Mouse (Mus musculus) T-helper 17 cell (primary cell): Measurements from ENCODE around the gene Scap.

Experiments
- in situ Hi-C, 2 experiments: fragments of 300-600 bp; cut with MboI, MseI; formaldehyde crosslinking; loops; 1 replicate in 1 of 2; 2 replicates in 1 of 2; pipeline ENCODE4 v1.15.1; 2025; ENCODE audit warnings: high pct_unique_total_duplicates in 2 of 2

Scap gene

DNA sequence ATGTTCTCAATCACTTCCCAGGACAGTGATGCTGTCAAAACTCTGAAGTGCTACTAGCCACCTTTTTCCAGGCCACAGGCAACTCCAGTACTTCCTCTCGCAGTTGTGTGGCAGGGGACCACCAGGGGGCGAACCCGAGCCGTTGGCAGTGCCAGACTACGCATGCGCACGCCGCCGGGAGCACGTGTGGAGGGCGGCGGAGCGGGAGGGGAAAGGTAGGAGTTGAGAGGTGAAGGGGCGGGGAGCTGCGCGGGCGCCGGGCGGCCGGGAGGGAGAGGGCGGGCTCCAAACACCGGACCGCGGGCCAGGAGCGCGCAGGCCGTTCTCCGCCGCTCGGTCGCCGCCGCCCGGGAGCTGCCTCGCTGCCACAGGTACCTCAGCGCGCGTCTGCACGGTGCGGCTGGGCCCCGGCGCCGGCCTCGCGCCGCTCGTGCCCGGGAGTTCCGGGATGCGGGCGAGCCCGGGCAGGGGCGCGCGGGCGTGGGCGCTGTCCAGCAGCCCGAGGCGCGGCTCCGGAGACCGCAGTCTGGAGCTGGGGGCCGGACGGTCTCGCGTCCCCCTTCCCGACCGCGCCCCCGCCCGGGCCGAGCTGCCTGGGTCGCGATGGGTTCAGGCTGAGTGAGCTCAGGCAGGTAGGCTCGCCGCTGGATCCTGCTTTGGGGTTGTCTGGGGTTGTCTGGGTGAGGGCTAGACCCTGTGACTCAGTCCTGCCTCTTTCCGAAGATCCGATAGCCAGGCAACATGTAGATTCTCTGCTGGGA lies at the start of gene Scap:
Scap (plus strand) TSS at position 154 of the 761 bp plus-strand sequence.
- in situ Hi-C loops, result no loop called here

DNA sequence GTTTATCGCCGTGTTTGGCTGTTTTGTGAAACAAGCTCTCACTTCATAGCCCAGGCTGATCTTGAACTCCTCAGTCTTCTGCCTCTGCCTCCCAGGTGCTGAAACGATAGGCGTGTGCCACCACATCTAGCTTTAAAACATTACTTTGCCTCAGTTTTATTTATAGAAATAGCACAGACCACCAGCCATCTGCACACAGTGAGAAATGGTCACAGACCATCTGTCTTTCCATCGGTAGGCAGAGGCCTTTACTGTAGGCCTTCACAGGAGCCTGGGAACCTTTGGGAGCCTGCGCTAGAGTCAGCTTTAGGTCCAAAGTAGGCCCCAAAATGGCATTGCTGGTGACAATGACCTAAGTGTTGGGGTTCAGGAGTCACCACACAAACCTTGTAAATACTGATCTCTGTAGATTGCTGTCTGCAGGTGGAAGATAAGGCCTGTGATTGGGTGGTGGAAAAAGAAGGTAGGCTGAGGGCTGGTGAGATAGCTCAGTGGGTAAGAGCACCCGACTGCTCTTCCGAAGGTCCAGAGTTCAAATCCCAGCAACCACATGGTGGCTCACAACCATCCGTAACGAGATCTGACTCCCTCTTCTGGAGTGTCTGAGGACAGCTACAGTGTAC lies 48.9 kb upstream of the Scap start:
- in situ Hi-C loops, result no loop called here

DNA sequence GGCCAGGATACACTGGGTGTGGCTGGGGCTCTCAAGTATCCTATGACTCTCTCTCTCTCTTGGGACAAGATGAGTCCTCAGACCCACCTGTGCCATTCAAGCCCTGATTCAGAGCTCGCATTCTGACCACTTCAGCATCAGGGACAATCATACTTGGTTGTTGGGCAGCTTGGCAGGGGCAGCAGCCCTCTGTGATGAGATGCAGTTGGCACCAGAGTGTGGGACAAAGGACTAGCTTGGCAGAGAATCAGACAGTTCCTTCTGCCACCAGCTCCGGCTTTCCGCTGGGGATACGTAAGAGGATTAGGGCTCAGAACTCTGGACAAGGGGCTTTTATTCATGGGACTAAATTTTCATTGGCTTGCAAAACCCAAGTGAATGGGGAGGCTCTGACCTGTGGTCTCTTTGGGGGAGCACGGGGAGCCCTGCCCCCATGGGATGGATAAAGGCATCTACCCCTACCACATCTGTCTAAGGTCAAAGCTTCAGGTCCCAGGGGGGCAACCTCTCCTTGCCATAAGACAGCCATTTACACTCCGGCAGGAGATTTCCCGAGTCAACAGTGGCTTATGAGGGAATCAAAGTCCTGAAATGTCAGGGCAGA lies 45.7 kb upstream of the Scap start:
- in situ Hi-C loops, result no loop called here

DNA sequence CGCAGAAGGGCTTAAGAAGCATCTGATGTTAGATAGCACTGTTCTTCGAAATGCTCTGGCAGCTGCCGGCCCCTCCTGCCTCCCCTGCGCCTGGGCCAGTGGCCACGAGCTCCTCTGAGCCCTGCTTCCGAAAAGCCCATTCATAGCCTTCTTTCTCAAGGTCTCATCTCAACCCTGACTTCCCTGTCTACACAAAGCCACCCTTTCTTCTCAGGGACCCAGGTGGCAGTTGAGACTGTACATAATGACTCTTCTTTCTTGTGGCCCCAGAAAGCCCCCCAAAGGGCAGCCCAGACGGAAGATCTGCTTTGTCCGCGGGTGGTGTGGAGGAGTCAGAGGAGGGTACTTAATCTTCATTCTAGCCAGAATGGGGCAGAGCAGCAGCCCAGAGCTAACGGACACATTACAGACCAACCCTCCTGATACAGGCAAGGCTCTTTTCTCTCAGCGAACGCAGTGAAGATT lies 39.8 kb upstream of the Scap start:
- in situ Hi-C loops, result no loop called here

DNA sequence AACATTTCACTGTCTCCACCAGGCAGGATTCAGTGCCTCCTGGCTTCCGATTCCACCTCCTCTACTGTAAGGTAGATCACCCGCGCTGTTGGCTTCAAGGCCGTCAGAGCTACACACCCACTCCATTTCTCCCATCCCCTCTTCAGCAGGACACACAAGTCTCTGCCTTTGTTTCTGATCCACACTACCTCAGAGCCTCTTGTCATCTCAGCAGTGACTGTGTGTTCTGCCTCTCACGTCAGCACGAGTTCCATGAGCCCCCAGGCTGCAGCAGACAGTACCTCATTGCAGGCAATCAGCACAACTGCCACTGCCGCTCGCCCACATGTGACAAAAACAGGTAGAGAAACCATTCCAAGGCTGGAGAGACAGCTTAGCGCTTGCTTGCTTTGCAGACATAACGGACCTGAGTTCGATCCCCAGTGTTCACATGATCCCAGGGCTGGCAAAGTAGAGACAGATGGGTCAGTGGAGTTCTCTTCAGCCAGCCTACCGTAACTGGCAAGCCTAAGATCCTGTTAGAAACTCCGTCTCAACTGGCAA lies 39.1 kb upstream of the Scap start:
- in situ Hi-C loops, result no loop called here

DNA sequence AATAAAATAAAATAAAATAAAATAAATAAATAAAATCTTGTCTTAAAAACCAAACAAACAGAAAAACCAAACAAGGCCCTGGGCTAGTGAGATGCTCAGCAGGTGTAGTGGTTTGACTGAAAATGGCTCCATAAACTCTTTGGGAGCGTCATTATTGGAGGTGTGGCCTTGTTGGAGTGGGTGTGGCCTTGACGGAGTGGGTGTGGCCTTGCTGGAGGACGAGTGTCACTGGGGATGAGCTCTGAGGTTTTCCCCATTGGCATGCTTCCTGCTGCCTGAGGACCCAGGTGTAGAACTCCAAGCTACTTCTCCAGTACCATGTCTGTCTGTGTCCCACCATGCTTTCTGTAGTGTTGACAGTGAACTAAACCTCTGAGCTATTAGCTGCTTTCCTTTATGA lies 38.3 kb upstream of the Scap start:
- in situ Hi-C loops, result loop anchor here in 1 of 2 experiments (5.0 kb wide), 1 partner anchor 107 kb away; no protein-coding TSS in a partner anchor

DNA sequence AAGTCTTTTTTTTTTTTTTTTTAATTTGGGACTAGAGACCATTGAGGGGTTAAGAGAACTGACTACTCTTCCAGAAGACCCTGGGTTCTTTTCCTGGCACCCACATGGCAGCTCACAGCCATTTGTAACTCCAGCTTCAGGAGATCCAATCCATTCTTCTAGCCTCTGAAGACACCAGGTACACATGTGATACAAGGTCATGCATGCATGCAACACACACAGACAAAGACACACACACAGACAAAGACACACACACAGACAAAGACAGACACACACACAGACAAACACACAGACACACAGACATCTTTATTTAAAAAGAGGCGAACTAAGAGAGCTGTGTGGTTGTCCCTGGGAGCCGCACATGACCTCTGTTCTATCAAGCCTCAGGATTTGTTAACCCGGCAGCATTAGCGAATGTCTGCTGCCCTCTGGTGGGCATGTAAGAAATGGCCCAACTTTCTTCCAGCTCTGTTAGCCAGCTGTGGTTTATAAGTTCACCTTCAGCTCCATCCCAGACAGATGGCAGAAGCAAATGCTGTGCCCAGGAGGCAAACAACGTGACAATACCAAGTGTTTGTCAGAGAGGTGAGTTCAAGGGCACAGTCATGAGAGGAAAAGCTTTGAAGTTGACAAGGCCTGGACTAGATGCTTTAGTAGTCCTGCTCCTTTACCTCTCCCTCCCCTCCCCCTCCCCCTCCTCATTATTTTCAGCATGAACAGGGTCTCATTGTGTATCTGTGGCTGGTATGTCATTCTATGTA lies 36.0 kb upstream of the Scap start:
- in situ Hi-C loops, result loop anchor here in 1 of 2 experiments (5.0 kb wide), 1 partner anchor 110 kb away; no protein-coding TSS in a partner anchor

DNA sequence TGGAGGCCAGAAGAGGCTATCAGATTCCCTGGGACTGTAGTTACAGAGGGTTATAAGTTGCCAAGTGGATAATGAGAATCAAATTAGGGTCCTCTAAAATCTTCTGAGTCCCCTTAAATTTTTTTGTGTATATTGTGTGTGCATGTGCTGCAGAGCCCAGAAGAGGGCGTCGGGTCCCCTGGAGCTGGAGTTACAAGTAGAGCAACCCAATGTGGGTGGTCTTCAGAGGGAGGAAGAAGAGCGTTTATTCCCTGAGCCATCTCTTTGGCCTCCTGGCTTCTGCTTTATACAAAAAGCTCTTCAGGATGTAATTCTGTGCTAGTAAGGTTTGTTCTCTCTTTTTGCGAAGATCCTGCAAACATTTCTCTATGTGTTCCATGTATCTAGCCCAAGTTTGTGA lies 28.6 kb upstream of the Scap start:
- in situ Hi-C loops, result no loop called here

DNA sequence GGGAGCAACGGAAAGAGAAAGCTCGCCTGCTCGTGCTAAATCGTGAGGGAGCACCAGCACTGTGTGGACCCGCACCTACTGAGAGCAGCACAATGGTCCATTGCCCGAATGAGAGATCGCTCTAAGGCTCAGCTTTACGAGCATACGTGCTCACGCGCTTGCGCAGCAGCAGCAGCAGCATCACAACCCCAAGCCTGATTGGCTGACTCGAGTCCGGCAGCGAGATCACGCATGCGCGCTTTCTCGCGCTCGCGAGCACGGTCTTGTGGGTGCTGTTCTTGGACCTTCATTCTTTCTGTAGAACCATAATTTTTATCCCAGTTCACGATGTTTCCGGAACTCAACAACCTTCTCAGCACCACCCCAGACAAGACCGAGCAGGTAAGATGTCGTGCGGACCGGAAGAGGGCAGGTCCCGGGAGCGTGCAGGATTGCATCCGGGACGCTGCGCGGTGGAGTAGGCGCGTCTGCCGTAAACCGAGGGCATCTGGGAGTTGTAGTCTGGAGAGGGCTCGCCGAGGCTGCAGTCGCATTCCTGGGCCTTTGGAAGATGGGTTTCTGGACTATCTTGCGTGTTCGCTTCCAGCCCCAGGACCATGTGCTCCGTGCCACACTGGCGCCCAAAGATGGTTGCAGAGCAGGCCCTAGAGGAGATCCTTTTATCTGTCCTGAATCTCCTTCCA lies 28.0 kb upstream of the Scap start, which contains the start of gene Elp6:
Elp6 (plus strand) TSS at position 205 of the 683 bp plus-strand sequence.
- in situ Hi-C loops, result loop anchor here in 1 of 2 experiments (5.0 kb wide), 1 partner anchor 1498 kb away; the partner anchor contains the start of gene Nckipsd

DNA sequence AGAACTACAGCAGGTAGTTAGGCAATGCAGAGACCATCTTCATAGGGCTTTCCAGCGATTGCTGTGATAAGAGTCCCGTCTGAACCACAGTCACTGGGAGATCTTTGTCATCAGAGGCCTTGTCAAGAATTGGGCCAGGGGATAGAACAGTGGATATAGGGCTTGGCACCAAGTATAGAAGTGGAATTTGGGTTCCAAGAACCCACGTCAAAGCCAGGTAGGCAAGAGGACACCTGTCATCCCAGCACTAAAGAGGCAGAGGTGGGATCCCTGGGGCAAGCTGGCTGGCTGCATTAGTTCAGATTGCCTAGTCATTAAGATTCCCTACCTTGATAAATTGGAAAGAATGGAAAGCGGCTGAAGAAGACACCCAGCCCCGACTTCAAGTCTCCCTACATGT lies 26.7 kb upstream of the Scap start:
- in situ Hi-C loops, result loop anchor here in 1 of 2 experiments (5.0 kb wide), 1 partner anchor 1499 kb away; the partner anchor contains the start of gene Nckipsd

DNA sequence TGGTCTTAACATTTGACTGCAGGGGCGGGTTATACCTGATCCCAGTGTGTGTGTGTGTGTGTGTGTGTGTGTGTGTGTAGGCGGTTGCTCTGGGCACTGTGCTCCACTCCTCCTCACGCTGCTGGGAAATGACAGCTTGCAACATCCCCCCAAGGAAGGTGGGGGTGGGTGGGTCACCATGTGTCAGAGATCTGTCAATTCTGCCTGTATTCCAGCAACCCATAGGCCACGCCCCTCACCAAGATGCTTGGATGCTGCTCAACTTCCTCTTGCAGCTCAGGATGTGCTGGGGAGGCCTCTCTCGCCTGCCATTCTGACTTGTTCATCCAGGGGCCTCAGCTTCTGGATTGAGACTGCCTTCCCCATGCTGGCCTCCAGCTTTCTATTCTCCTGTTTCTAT lies 18.4 kb upstream of the Scap start:
- in situ Hi-C loops, result no loop called here

DNA sequence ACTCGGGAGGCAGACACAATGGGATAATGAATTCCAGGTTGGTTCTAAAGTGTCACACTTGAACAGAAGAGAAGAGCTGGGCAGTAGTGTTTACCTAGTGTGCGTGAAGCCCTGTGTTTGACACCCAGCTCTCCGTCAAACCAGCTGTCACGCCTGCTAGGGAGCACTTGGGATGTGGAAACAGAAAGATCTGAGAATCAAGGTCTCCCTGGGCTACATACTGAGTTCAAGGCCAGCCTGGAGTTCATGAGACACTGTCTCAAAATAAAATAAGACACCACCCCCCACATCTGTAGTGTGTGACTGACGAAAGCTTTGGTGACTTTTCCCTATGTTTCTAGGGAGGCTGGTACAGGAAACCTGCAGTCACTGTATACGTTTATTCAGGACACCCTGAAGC lies 17.7 kb upstream of the Scap start:
- in situ Hi-C loops, result no loop called here

DNA sequence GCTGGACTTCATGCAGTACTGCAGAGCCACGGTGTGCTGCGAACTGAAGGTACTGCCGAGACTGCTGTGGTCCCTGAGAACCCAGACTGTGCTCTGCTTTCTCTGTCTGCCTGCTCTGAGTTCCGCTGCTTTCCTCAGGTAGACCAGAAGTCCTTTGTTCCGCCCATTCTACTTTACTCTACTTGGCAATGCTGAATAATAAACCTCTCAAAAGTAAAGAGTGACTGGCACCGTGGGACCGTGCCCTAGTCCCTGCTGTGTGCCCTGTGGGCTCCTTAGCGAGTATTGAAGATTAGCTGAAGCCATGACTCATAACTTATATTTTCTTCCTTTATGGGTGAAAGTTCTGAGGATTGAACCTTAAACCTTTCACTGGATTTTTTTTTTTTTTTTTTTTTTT lies 17.2 kb upstream of the Scap start:
- in situ Hi-C loops, result no loop called here

DNA sequence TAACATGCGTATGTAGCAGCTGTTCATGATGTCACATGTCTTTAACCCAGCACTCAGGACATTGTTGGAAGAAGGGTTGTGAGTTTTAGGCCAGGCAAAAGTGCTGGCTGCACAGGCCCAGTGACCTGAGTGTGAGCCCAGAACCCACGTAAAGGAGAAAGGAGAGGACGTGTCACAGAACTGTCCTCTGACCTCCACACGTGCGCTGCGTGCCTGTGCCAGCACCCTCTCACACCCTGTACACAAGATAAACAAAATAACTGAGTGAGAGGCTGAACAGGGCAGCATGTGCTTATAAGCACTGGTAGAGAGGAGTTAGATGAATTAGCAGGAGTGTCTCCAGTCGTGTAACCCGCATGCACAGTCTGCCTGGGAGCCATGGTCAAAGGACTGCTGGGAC lies 16.6 kb upstream of the Scap start:
- in situ Hi-C loops, result no loop called here

DNA sequence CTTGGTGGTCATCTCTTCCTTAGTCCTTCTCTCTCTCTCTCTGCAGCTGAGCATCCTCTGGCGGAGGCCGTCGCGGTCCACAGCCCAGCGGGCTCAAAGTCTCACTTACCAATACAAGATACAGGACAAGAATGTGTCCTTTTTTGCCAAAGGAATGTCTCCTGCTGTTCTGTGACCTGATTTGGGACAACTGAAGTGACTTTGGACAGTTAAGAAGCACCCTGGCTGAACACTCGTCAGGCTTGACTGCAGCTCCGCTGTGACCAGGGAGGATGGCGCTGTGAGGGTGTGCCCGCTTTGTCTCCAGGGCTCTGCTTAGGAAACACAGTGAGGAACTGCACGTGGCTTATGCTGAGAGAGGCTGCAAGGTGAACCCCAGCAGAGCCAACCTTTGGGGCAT lies 12.3 kb upstream of the Scap start:
- in situ Hi-C loops, result no loop called here

DNA sequence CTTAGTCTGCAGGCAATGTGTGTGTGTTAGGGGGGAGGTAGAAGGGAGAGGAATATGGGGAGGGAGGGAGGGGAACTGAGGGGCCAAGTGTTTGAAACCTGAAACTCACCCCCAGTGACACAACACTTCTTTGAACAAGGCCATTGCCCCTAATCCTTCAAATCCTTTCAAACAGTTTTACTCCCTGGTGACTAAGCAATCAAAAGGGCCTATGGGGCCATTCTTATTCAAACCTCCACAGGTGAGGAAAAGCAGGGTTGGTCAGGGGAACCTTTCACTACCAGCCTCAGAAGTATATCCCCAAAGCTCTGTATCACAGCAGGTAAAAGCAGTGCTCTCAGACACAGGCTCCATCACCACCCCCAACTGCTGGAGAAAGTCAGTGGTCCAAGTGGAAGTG lies 10.1 kb upstream of the Scap start:
- in situ Hi-C loops, result no loop called here

DNA sequence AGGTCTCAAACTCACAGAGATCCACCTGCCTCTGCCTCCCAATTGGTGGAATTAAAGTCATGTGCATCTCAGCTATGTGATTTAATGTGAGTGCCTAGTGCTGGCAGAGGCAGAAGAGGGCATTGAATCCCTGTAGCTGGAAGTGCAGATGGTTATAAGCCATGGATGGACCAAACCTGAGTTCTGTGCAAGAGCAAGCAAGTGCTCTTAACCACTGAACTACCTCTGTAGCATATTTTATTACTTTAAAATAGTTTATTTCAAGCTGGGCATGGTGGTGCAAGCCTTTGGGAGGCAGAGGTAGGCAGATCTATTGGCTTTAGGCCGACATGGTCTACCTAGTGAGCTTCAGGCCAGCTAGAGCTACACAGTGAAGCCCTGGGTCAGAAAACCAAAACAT lies 8.9 kb upstream of the Scap start:
- in situ Hi-C loops, result no loop called here

DNA sequence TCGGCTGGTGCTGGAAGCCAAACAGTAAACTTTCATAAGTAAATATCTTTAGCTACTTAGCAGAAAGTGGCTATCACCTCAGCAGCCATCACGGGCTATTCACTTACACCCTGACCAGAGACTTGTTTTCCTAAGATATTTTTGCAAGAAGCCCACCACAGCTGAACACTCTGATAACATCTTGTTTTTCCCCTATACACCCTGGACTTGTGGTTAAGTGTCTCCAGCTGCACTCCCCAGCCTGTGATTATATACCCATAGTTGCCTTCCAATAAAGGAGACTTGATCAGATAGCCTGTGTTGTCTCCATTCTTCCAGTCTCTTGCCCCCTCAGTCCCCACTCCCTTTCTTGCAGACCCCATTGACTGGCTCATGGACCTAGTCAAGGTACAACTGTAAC lies 4.9 kb upstream of the Scap start:
- in situ Hi-C loops, result no loop called here

DNA sequence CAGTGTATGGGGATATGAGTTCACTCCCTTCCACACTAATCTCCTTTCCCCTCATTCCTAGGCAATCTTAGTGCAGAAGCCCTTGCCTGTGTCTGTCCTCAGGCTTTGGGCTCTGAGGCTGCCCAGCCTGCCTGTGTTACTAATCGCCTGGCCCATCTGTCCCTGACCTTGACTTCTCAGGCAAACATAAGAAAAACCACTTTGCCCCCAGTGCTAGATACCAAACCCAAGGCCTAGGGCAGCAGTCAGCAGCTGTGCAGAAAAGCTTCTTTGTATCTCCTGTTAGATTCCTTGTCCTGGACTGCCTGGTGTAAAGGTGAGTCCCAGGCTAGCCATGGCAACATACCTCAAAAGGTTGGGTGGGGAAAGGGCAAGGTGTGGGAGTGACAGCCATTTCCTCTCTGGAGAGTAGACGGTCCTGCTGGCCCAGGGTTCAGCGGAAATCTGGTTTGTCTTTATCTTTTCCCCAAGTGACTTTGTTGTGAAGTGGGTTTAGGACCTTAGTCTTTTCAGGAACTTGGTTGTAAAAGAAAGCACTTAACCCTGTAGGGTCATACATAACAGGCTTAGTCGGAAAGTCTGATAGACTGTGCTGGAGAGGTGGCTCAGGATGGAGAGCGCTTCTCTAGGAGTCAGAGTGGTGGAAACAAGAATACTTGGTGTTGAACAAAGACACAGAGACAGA lies 4.0 kb upstream of the Scap start:
- in situ Hi-C loops, result no loop called here

DNA sequence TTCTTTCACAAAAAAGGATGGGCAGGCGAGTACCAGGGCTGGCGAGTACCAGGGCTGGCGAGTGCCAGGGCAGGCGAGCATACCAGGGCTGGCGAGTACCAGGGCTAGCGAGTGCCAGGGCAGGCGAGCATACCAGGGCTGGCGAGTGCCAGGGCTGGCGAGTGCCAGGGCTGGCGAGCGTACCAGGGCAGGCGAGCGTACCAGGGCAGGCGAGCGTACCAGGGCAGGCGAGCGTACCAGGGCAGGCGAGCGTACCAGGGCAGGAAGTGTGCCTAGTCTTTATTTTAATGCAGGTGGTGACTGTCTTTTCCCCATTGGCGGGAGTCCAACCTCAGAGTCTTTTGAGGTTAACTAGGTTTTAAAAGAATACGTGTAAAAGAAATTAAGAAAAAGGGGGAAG lies 3.4 kb upstream of the Scap start:
- in situ Hi-C loops, result no loop called here
